Mouse (Mus musculus) C3H10T1/2 (cell line): ENCODE results near the gene Rp9. TPM values are rescaled to one million over a fixed set of nuclear protein-coding genes. Genes with fewer than 3 reads are reported as not detected.

Experiments
- polyA plus RNA-seq, 2 experiments: library from polyadenylated mRNA; unstranded; fragments of >200 nt; fragmentation: generic; extraction: Trizol; gene quantifications; one replicate each; pipeline ENCODE4 v1.2.1; 2012; ENCODE audit warnings: missing spikeins in 2 of 2

The Rp9 gene
- polyA plus RNA-seq, result 100 to 1,000 TPM; 119 to 128 TPM

GRCm38 (mm10) chr9:22469643-22470042, at the start of gene Rp9:
Rp9 (minus strand) TSS chr9:22469743.

GRCm38 (mm10) chr9:22475424-22475868, 5.9 kb upstream of the Rp9 start, which contains the start of gene Bbs9:
Bbs9 (plus strand) TSS chr9:22475715.

GRCm38 (mm10) chr9:22453990-22454389, 15.6 kb downstream of the Rp9 start, which contains the start of gene Gm17545:
Gm17545 (plus strand) TSS chr9:22454290.

GRCm38 (mm10) chr9:22411002-22411857, 58.3 kb downstream of the Rp9 start, which contains the start of gene 9530077C05Rik:
9530077C05Rik (plus strand) TSS chr9:22411513.

GRCm38 (mm10) chr9:22389021-22389476, 80.5 kb downstream of the Rp9 start, which contains the start of gene Anln:
Anln (minus strand) TSS chr9:22389188.

Other genes with a start within 250 kb of the Rp9 start
- gene Zfp809, start 244.0 kb downstream of the Rp9 start, polyA plus RNA-seq, result 1 to 10 TPM; 1.4 to 5.2 TPM
- under 1 TPM; 0.06 to 0.71 TPM for gene Zfp599, start 209.8 kb downstream of the Rp9 start, polyA plus RNA-seq
- gene Zfp810, start 162.1 kb downstream of the Rp9 start, polyA plus RNA-seq, result under 1 TPM in 1 of 2 experiments, not detected in 1; 0.04 TPM
- gene Anln, start 80.6 kb downstream of the Rp9 start, polyA plus RNA-seq, result 10 to 100 TPM in 1 of 2 experiments, 1 to 10 TPM in 1; 3.8 to 31.3 TPM
- gene 9530077C05Rik, start 58.2 kb downstream of the Rp9 start, polyA plus RNA-seq, result 1 to 10 TPM; 1.4 to 3.0 TPM
- gene Gm17545, start 15.5 kb downstream of the Rp9 start, polyA plus RNA-seq, result not detected
- 10 to 100 TPM in 1 of 2 experiments, 1 to 10 TPM in 1; 1.1 to 11.8 TPM for gene Bbs9, start 6.0 kb upstream of the Rp9 start, polyA plus RNA-seq